Mouse (Mus musculus) limb, embryonic 11.5 days (tissue): ENCODE measurements at regions not wholly inside any gene's neighbourhood (a gene's known extent, or its start where the extent isn't known, plus 50 kb on each side); places are given as distances from the start of the nearest gene placed in this dataset.

Source experiments
- ATAC-seq: fragments of 200-750 bp; cut with Nextera tagmentation; 2 replicates; pipeline ENCODE4 v1.8.0; 2017; ENCODE audit warnings: low read depth; ENCODE audit not compliant: insufficient number of reproducible peaks, low FRiP score, low TSS enrichment
- DNase-seq: peaks from one replicate; pipeline ENCODE4 v3.0.0-alpha.2; 2015; ENCODE audit warnings: low spot score
- H3K27ac ChIP-seq: fragments of 300-500 bp; sonication (generic); replicated peaks from 2 replicates; pipeline ENCODE4 v1.5.1; 2014; ENCODE audit warnings: low read depth, mild to moderate bottlenecking, low read length
- H3K27me3 ChIP-seq: fragments of 300-500 bp; sonication (generic); 2 replicates; pipeline ENCODE4 v1.6.1; 2014; ENCODE audit warnings: mild to moderate bottlenecking, low read length, mixed read lengths; ENCODE audit not compliant: control insufficient read depth, insufficient read depth
- H3K36me3 ChIP-seq: fragments of 300-500 bp; sonication (generic); 2 replicates; pipeline ENCODE4 v1.6.1; 2014; ENCODE audit warnings: mild to moderate bottlenecking, low read length, moderate library complexity, mixed read lengths; ENCODE audit not compliant: control insufficient read depth, insufficient read depth
- H3K4me1 ChIP-seq: fragments of 300-500 bp; sonication (generic); 2 replicates; pipeline ENCODE4 v1.6.1; 2014; ENCODE audit warnings: low read length, mixed read lengths; ENCODE audit not compliant: control insufficient read depth, insufficient read depth
- H3K4me2 ChIP-seq: fragments of 300-500 bp; sonication (generic); 2 replicates; pipeline ENCODE4 v1.6.1; 2014; ENCODE audit warnings: low read depth, mild to moderate bottlenecking, moderate library complexity; ENCODE audit not compliant: severe bottlenecking
- H3K4me3 ChIP-seq: fragments of 300-500 bp; sonication (generic); 2 replicates; pipeline ENCODE4 v1.5.1; 2014; ENCODE audit warnings: low read depth, low read length
- H3K9ac ChIP-seq: fragments of 300-500 bp; sonication (generic); 2 replicates; pipeline ENCODE4 v1.6.1; 2014; ENCODE audit warnings: mild to moderate bottlenecking, low read length
- H3K9me3 ChIP-seq: fragments of 300-500 bp; sonication (generic); 2 replicates; pipeline ENCODE4 v1.6.1; 2016; ENCODE audit warnings: low read length; ENCODE audit not compliant: control insufficient read depth
- WGBS: fragments of 180-500 bp; shearing (Covaris S2); extraction: QIAGEN DNeasy Blood & Tissue Kit; methylation state at CpG from one replicate; pipeline ENCODE4 v1.1.7; 2014; 5-methylcytosine and 5-hydroxymethylcytosine counted together

DNA sequence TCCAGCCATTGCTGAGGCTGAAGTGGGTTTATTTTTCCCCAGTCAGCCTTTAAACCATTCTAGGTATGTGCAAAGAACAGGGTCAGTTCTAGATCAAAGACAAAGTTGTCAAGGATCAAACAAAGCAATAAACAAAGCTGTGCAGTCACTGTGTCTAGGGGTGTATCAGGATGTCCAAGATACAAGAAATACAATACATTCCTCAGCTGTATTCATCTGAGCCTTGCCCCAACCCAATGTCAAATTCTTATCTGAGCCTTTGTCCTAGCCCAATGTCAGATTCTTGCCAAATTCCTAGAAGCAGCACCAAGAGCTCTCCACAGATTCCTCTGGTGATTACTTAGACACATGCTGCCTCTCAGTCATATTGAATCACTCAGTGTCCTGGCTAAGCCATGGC is 69.5 kb upstream of the St6galnac5 start:
- no peak overlapping the region for H3K9ac ChIP-seq
- no peak for ATAC-seq
- no peak for DNase-seq

DNA sequence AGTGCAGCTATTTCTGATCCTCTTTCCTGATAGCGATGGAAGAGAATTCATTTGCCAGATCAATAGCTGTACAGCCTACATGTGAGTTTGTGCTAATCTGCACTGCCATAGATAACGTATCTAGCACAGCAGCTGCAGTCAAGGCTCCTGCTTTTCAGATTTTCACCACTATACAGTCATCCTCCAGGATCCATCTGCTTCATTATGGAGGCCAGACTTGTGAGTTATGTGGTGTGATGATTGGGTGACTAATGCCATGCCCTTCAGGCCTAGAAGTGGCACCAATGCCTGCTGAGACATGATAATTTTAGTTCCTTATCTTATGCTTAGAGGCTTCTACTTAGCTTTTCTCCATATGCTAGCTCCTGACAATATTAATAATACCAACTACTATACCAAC is 63.3 kb upstream of the St6galnac5 start:
- Histone ChIP-seq H3K4me1 (no peaks in the 10 kb centered on the region), H3K36me3 (no peaks in the 10 kb centered on the region), H3K27me3 (no peaks in the 10 kb centered on the region), H3K9ac (no peak overlapping the region), H3K4me3 (no peak overlapping the region), H3K27ac (no peak overlapping the region), H3K4me2 (no peak overlapping the region), H3K9me3 (no peaks in the 10 kb centered on the region)
- ATAC-seq (no peak), DNase-seq (no peak)
- WGBS = 90% methylated on average over 2 of the region's 2 CpGs

More for the DNA sequence above, 69.5 kb upstream of the St6galnac5 start:
- H3K4me3 ChIP-seq = no peak overlapping the region
- no peaks in the 10 kb centered on the region for H3K36me3 ChIP-seq
- H3K27me3 ChIP-seq = no peaks in the 10 kb centered on the region
- no peaks in the 10 kb centered on the region for H3K4me1 ChIP-seq
- H3K9me3 ChIP-seq = no peaks in the 10 kb centered on the region
- H3K27ac ChIP-seq = no peak overlapping the region
- H3K4me2 ChIP-seq = no peak overlapping the region

- H3K4me2 ChIP-seq = no peak overlapping the region
- DNase-seq (no peak), ATAC-seq (no peak)
- 91% methylated on average over 6 of the region's 6 CpGs for WGBS
- no peak overlapping the region for H3K4me3 ChIP-seq
- no peaks in the 10 kb centered on the region for H3K9me3 ChIP-seq
- no peak overlapping the region for H3K9ac ChIP-seq
- no peaks in the 10 kb centered on the region for H3K4me1 ChIP-seq
- no peak overlapping the region for H3K27ac ChIP-seq
- H3K27me3 ChIP-seq = no peaks in the 10 kb centered on the region
- H3K36me3 ChIP-seq = no peaks in the 10 kb centered on the region
Measured at GRCm38 (mm10) chr3:153033980-153034379, 51.9 kb upstream of the St6galnac5 start.
